Mouse (Mus musculus) activated CD4-positive, CD25-positive, alpha-beta regulatory T cell, adult 4 months (primary cell): ENCODE data around the gene Rrp36. TPM values are rescaled to one million over a fixed set of nuclear protein-coding genes. Genes with fewer than 3 reads are reported as not detected.

Experiments used
- ATAC-seq: one replicate; pipeline ENCODE4 v1.8.0; 2017
- polyA plus RNA-seq, 2 experiments: library from polyadenylated mRNA; unstranded; fragments of 100-300 nt; shearing (Covaris generic); gene quantifications; one replicate each; pipeline ENCODE4 v1.2.1; 2017

The Rrp36 gene
- polyA plus RNA-seq, result 10 to 100 TPM; 44.0 to 48.0 TPM

DNA sequence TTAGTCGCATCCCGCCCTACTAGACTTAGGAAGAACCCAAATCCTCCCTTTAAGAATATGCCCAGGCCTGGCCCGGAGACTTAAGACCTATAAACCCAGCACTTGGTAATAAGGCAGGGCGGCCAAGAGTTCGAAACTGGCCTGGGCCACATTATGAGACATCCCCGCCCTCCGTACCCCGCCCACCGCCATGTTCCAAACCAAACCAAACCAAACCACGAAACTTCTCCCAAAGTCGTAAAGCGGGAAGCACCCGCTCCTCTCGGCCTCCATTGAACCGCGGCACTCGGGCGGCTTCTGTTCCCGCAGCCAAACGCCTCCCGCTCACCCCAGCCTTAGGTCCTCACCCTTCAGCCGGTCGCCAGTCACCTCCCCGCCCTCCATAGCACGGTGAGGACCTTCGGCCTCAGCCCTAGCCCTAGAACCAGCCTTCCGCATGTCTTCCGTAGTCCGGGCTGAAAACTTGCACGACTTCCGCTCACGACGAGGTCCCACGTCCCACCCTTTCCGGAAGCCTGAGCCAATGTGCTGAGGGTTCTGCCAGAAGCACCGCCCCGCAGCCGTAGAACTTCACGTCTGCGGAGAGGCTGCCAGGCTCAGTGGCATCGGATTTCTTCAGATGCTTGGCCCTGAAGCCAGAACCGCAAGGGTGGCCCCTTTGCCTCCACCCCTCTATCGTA is at the start of gene Rrp36:
TSS of gene Rrp36 (minus strand) at position 503 of the 680 bp plus-strand sequence.
- peak; percentile 100 for ATAC-seq

GRCm38 (mm10) chr17:46721077-46721476 is 46.9 kb upstream of the Rrp36 start:
- no peak for ATAC-seq

DNA sequence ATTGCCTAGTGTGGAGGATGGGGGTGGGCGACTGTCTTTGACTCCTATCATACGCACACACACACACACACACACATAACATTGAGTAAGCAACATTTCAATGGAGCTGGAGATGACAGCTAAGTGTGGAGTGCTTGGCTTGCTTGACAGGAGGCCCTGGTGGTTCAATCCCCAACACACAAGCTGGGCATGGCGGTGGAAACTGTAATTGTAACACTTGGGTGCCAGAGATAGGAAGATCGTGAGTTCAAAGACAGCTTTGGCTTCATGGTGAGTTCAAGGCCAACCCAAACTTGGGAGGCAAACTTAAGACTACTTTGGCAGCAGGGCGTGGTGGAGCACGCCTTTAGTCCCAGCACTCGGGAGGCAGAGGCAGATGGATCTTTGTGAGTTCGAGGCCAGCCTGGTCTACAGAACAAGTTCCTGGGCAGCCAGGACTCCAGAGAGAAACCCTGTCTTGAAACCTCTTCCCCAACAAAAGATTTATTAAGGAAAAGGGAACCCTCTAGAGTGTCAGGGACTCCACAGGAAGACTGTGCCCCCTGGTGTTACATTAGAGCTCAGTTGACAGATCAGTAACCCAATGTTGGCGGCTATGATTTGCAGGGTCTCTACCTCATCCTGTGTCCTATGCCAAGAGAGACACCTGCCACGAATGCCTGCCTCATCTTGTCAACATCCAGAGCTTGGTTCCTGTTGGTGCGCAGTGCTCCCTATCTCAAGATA is 40.8 kb upstream of the Rrp36 start:
- ATAC-seq, result no peak

DNA sequence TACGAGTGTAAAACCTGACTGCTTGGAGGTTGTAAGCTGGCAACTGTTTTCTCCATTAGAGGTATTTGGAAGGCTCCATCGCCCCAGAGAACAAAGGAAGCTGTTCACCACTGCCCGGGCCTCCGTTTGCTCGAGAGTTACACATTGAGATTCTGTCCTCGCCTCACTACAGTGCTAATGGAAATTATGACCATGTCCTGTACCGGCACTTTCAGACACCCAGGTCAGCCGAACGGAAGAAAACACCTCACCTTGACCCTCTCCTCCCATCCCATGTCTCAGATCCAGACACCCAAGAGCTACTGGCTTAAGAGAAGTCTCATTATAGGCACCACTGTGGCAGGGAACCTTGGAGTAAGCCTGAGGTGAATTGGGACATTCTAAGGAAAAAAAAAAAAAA is 39.7 kb upstream of the Rrp36 start:
- no peak for ATAC-seq

DNA sequence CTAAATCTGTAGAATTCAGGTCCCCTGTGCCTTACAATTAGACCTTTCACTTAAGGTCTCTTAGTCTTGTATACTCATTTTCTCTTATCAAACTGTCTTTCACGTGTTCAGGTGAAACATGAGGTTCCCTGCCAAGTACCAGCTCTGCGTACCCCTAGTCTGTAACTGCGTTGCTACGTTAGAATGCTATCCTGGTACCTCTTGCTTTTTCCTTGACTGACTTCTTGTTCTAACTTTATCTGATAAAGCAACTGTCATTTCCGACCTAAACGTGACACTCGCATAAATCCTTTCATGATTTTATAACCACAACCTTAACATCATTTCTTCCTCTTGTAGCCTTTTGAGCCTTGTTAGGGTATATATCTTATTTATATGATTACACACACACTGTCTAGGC is 38.3 kb upstream of the Rrp36 start:
- ATAC-seq, result peak; percentile 15

GRCm38 (mm10) chr17:46711612-46712271 is 37.6 kb upstream of the Rrp36 start:
- peak; percentile 20 for ATAC-seq

DNA sequence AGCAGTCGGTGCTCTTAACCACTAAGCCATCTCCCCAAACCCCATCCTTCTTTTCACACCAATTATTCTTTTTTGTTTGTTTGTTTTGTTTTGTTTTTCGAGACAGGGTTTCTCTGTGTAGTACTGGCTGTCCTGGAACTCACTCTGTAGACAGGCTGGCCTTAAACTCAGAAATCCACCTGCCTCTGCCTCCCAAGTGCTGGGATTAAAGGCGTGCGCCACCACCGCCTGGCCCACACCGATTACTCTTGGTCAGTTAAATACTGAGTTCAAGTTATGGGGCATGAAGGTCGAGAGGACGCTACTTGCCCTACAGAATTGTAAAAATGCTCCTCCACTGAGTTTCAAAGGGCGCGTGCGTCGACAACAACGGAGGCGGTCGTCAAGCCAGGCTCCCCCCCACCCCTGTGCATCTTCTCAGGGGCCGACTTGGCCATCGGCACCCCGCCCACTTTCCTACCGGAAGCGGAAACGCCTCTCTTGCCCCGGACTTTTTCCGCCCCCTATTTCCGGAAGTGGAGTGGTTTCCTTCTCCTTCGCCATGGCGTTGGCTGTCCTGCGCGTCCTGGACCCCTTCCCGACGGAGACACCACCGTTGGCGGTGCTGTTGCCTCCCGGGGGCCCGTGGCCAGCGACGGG is 36.9 kb upstream of the Rrp36 start, which contains the start of gene Pex6:
TSS of gene Pex6 (plus strand) at position 505 of the 639 bp plus-strand sequence.
- ATAC-seq, result peak; percentile 82

GRCm38 (mm10) chr17:46706375-46707089 is 32.4 kb upstream of the Rrp36 start:
- ATAC-seq, result no peak

DNA sequence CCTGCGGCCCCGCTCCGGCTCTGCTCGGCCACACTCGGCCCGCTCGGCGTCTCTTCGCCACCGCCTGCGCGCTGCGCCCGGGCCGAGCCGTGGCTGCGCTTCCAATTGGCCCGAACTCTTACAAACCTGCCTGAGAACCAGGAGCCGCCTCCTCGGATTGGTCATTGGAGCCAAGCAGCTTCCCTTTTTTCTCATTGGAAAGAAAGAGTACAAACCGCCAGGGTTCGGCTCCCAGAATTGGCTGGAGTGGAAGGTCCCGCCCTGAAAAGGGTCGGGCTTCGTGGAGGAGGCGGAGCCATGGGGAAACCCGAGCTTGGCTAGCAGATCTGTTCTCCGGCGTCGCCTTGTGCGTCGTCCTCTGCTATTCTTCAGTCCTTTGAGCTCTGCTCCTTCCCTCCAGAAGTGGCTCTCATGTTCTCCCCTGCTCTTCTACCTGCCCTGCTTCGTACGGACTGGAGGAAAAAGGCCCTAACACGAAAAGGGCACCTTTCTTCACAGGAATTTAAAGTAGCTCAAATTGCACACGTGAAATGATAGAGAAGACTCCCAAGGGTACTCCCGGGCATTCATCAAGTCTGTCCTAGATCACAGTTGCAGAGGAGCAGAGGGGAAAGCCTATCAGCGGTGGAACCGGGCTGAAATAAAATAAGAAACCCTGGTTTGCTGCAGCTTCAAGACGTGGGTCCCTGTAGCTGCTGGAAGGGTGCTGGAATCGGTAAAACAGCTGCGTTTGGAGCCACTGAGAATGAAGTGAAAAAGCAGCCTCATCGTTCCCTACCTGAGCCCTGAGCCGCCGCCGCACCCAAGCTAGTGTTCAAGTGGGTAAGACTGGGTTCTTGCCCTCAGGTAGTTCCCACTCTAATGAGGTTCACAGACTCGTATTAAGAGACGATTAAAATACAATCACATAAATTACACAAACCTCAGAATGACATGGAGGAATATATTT is 31.0 kb upstream of the Rrp36 start, which contains the start of gene Ppp2r5d:
TSS of gene Ppp2r5d (minus strand) at position 225 of the 949 bp plus-strand sequence.
- ATAC-seq, result peak; percentile 98

- peak; percentile 2 for ATAC-seq
Measured at GRCm38 (mm10) chr17:46703971-46704886, 30.1 kb upstream of the Rrp36 start.

- ATAC-seq, result no peak
Measured at GRCm38 (mm10) chr17:46702506-46702905, 28.4 kb upstream of the Rrp36 start.

GRCm38 (mm10) chr17:46702100-46702499 is 27.9 kb upstream of the Rrp36 start:
- no peak for ATAC-seq

GRCm38 (mm10) chr17:46701489-46701888 is 27.3 kb upstream of the Rrp36 start:
- no peak for ATAC-seq

DNA sequence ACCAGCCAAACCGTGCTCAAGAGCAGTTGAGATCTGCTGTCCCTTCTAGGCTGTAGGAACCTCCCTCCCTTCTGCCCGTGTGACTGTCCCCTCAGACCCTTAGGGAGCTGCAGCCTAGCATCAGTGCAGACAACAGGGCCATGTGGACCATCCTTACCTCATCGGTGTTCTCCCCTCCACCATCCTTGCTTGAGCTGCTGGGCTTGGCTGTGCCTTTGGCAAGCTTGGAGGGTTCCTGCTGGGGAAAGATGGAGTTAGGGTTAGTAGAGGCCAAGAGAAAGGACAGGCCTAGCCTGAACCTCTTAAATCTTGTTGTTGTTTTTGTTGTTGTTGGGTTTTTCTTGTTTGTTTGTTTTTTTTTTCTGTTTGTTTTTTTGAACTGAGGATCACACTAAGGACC is 25.8 kb upstream of the Rrp36 start:
- ATAC-seq, result no peak

DNA sequence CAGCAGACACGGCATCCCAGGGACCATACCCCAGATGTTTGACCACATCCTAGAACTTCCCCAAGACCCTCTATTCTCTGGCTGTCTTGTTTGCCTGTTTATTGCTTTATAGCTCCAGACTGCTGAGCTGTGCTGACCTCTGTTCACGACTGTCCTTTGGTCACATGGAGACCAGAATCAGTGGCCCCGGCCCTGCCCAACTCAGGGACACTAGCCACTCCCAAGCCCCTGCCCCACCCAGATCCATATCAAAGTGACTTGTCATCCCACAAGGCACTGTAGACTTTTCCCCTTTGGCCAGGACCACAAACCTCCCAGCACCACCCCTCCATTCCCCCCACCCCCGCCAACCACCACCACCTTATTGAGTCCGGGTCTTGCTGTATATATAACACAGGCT is 25.1 kb upstream of the Rrp36 start:
- ATAC-seq, result no peak

DNA sequence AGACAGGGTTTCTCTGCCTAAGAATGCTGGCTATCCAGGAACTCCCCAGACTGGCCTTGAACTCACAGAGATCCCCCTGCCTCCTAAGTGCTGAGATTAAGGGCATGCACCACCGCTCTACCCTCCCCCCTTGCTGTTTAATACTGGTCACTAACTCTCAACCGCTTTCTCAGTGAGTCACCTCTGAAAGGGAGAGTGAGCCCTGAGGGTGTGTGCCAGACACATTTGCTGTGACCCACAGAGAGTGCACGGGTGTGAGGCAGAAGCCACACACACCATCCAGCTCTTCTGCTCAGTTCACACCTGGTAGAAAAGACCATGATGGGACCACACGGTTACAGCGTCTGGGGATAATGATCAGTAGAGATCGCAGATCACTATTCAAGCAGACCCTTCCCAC is 24.4 kb upstream of the Rrp36 start:
- no peak for ATAC-seq

DNA sequence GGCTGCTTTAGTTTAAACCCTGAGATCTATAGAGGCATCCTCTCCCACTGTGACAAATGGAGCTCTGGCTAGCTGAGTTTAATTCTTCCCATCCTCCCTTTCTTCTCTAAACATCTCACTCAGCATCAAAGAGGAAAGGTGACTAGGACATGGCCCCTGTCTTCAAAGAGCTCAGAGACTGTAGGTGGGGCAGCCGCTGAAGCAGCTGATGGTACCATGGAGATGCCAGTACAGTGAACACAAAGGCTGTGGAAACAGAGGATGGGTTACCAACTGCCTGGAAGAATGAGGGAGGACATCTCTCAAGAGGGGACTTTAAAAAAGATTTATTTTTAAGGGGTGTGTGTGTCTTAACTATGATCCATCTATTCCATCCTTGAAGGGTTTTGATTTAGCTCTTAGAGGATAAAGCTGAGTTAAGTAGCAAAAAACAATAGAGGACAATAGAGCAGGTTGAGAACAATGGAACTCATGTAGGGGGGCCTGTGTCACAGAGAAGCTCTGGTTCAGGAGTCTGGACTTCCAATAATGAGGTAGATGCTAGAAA is 20.4 kb upstream of the Rrp36 start:
- ATAC-seq, result no peak

GRCm38 (mm10) chr17:46691390-46691789 is 17.2 kb upstream of the Rrp36 start:
- ATAC-seq, result no peak

- ATAC-seq, result no peak
Measured at GRCm38 (mm10) chr17:46690665-46691064, 16.5 kb upstream of the Rrp36 start.

GRCm38 (mm10) chr17:46685913-46686312 is 11.8 kb upstream of the Rrp36 start:
- peak; percentile 77 for ATAC-seq
